Mouse (Mus musculus) olfactory bulb, adult 2 months (tissue): Measurements from ENCODE around the gene Pcsk1.

Experiments
- CTCF ChIP-seq: fragments of 200-500 bp; IDR thresholded peaks from 2 replicates; pipeline ENCODE4 v1.5.1; 2012; ENCODE audit warnings: low read depth, mild to moderate bottlenecking, low read length, moderate library complexity; ENCODE audit not compliant: insufficient read depth
- POLR2A ChIP-seq: fragments of 200-500 bp; IDR thresholded peaks from 2 replicates; pipeline ENCODE4 v1.6.1; 2012; ENCODE audit warnings: mild to moderate bottlenecking, low read depth, low read length, moderate library complexity; ENCODE audit not compliant: insufficient read depth

GRCm38 (mm10) chr13:75063947-75064346 lies 25.7 kb upstream of the Pcsk1 start:
- TF ChIP-seq POLR2A (no peak), CTCF (no peak)
